Mouse (Mus musculus): ENCODE measurements around the gene Zfp9. TPM values are rescaled to one million over a fixed set of nuclear protein-coding genes. Genes with fewer than 3 reads are reported as not detected.

The Zfp9 gene
- polyA plus RNA-seq, 2 experiments = 1.1 to 1.7 TPM

GRCm38 (mm10) chr6:118454452-118454851, 24.7 kb downstream of the Zfp9 start:
- no peak for ATAC-seq (ENCODE audit: insufficient read depth)
- no peak for TF ChIP-seq EP300 (IDR thresholded peaks at IDR 0.05; ENCODE audit: low read depth)
- no peak for TF ChIP-seq CTCF (IDR thresholded peaks at IDR 0.05; ENCODE audit: low read depth)
- DNase-seq (ENCODE audit: low read depth in 3 of 3, low spot score in 3 of 3) = no peak
- no peak overlapping the region for H3K27ac ChIP-seq
- peaks cover 0 to 3% of the 10 kb centered on the region in 2 experiments; a peak in 2 of 4 replicates for H3K4me1 ChIP-seq (replicated peaks; ENCODE audit: control insufficient read depth in 2 of 2, insufficient read depth in 2 of 2, low read length in 1 of 2)
- H3K9me3 ChIP-seq (ENCODE audit: control insufficient read depth, low read length) = no peaks in the 10 kb centered on the region
- WGBS (ENCODE audit: insufficient replicate concordance) = 50% methylated on average over 8 of the region's 8 CpGs
- H3K36me3 ChIP-seq (replicated peaks; ENCODE audit: control insufficient read depth, insufficient read depth, low read depth) = no peaks in the 10 kb centered on the region
- H3K9ac ChIP-seq (replicated peaks) = peak overlapping the region; percentile 38
- peak overlapping the region; percentile 70 for H3K4me2 ChIP-seq (ENCODE audit: low read depth)
- peak overlapping the region; percentile 57 to 67 for H3K4me3 ChIP-seq (ENCODE audit: insufficient read depth in 1 of 2, low read depth in 2 of 2, low read length in 2 of 2)
- no peaks in the 10 kb centered on the region for H3K27me3 ChIP-seq (ENCODE audit: control insufficient read depth, insufficient read depth, low read length)

DNA sequence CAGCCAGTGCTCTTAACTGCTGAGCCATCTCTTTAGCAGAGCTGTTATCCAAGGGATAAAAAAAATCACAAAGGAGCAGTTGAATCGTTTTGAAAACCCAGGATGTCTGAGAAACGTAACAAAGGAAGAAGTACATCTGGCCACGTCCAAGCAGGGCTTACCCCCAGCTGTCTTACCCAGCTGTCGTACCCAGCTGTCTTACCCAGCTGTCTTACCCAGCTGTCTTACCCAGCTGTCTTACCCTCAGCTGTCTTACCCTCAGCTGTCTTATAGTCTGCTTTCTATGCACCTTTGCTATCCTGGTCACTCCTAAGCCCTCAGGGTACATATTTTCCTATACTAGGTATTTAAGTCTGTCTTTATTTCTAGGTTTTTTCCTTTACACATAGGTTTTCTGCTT, 47.6 kb downstream of the Zfp9 start:
- WGBS (ENCODE audit: insufficient replicate concordance) = 60% methylated on average over 4 of the region's 4 CpGs
- no peaks in the 10 kb centered on the region for H3K36me3 ChIP-seq (replicated peaks; ENCODE audit: control insufficient read depth, insufficient read depth, low read depth)
- H3K9ac ChIP-seq (replicated peaks) = no peak overlapping the region
- no peaks in the 10 kb centered on the region for H3K4me1 ChIP-seq (replicated peaks; ENCODE audit: control insufficient read depth in 2 of 2, insufficient read depth in 2 of 2, low read length in 1 of 2)
- no peak for TF ChIP-seq EP300 (IDR thresholded peaks at IDR 0.05; ENCODE audit: low read depth)
- TF ChIP-seq CTCF (IDR thresholded peaks at IDR 0.05; ENCODE audit: low read depth) = no peak
- no peak overlapping the region for H3K4me3 ChIP-seq (ENCODE audit: insufficient read depth in 1 of 2, low read depth in 2 of 2, low read length in 2 of 2)
- no peak overlapping the region for H3K4me2 ChIP-seq (ENCODE audit: low read depth)
- H3K27ac ChIP-seq = no peak overlapping the region
- DNase-seq (ENCODE audit: low read depth in 3 of 3, low spot score in 3 of 3) (no peak), ATAC-seq (ENCODE audit: insufficient read depth) (no peak)
- H3K27me3 ChIP-seq (ENCODE audit: control insufficient read depth, insufficient read depth, low read length) = no peaks in the 10 kb centered on the region
- no peaks in the 10 kb centered on the region for H3K9me3 ChIP-seq (ENCODE audit: control insufficient read depth, low read length)

- H3K27ac ChIP-seq = no peak overlapping the region
- no peak for DNase-seq (ENCODE audit: low read depth in 3 of 3, low spot score in 3 of 3)
- H3K27me3 ChIP-seq (ENCODE audit: control insufficient read depth, insufficient read depth, low read length) = no peaks in the 10 kb centered on the region
- H3K4me1 ChIP-seq (replicated peaks; ENCODE audit: control insufficient read depth in 2 of 2, insufficient read depth in 2 of 2, low read length in 1 of 2) = no peaks in the 10 kb centered on the region
- no peak overlapping the region for H3K4me2 ChIP-seq (ENCODE audit: low read depth)
- WGBS (ENCODE audit: insufficient replicate concordance) = 69% methylated on average over 1 of the region's 1 CpGs
- TF ChIP-seq CTCF (IDR thresholded peaks at IDR 0.05; ENCODE audit: low read depth) = no peak
- TF ChIP-seq EP300 (IDR thresholded peaks at IDR 0.05; ENCODE audit: low read depth) = no peak
- no peaks in the 10 kb centered on the region for H3K36me3 ChIP-seq (replicated peaks; ENCODE audit: control insufficient read depth, insufficient read depth, low read depth)
- H3K4me3 ChIP-seq (ENCODE audit: insufficient read depth in 1 of 2, low read depth in 2 of 2, low read length in 2 of 2) = no peak overlapping the region
- H3K9ac ChIP-seq (replicated peaks) = no peak overlapping the region
- H3K9me3 ChIP-seq (ENCODE audit: control insufficient read depth, low read length) = no peaks in the 10 kb centered on the region
- ATAC-seq (ENCODE audit: insufficient read depth) = no peak
Measured at GRCm38 (mm10) chr6:118426666-118427065, 52.5 kb downstream of the Zfp9 start.

GRCm38 (mm10) chr6:118419050-118419920, 59.8 kb downstream of the Zfp9 start, which contains the start of gene Bms1:
Gene Bms1, minus strand, starts transcription at chr6:118419474.
- peak within 1 kb of the TSS; percentile 88 for H3K9ac ChIP-seq (replicated peaks)
- no peaks in the 10 kb centered on the region for H3K9me3 ChIP-seq (ENCODE audit: control insufficient read depth, low read length)
- peak within 1 kb of the TSS; percentile 68 to 87 for H3K4me3 ChIP-seq (ENCODE audit: insufficient read depth in 1 of 2, low read depth in 2 of 2, low read length in 2 of 2)
- peaks cover 22% of the 10 kb centered on the region for H3K36me3 ChIP-seq (replicated peaks; ENCODE audit: control insufficient read depth, insufficient read depth, low read depth)
- TF ChIP-seq EP300 (IDR thresholded peaks at IDR 0.05; ENCODE audit: low read depth) = 0 out of 2 replicates have a peak, but pooled peaks have one; percentile 15
- peak; percentile 99 for TF ChIP-seq CTCF (IDR thresholded peaks at IDR 0.05; ENCODE audit: low read depth)
- H3K27me3 ChIP-seq (ENCODE audit: control insufficient read depth, insufficient read depth, low read length) = no peaks in the 10 kb centered on the region
- H3K27ac ChIP-seq = peak within 1 kb of the TSS; percentile 43
- peaks cover 3 to 8% of the 10 kb centered on the region in 2 experiments; a peak in 3 of 4 replicates for H3K4me1 ChIP-seq (replicated peaks; ENCODE audit: control insufficient read depth in 2 of 2, insufficient read depth in 2 of 2, low read length in 1 of 2)
- DNase-seq (ENCODE audit: low read depth in 3 of 3, low spot score in 3 of 3) (peak; percentile 89 to 92 (median 90)), ATAC-seq (ENCODE audit: insufficient read depth) (peak; percentile 97)
- peak within 1 kb of the TSS; percentile 72 for H3K4me2 ChIP-seq (ENCODE audit: low read depth)
- under 1% methylated on average over 66 of the region's 67 CpGs for WGBS (ENCODE audit: insufficient replicate concordance)

Small RNAs within 50 kb of the gene (microRNA-seq; reads per million reads assigned to microRNA genes)
- not detected for gene Gm25953

Other genes with a start within 250 kb of the Zfp9 start
- 5.0 and 10.7 TPM in 2 replicates for gene Bms1, start 59.8 kb downstream of the Zfp9 start, polyA plus RNA-seq (2012; rRNA removed)
- gene Bms1, start 59.8 kb downstream of the Zfp9 start, polyA plus RNA-seq (2014; fragmentation: Nextera tagmentation; extraction: Ambion mirVana) = 13.2 and 18.0 TPM in 2 replicates
- 0.45 and 0.54 TPM in 2 replicates for gene Zfp248, start 23.8 kb downstream of the Zfp9 start, polyA plus RNA-seq (2012; rRNA removed)
- 0.53 and 0.82 TPM in 2 replicates for gene Zfp248, start 23.8 kb downstream of the Zfp9 start, polyA plus RNA-seq (2014; fragmentation: Nextera tagmentation; extraction: Ambion mirVana)
- 3.0 and 5.7 TPM in 2 replicates for gene Ankrd26, start 82.9 kb upstream of the Zfp9 start, polyA plus RNA-seq (2012; rRNA removed)
- 5.3 and 6.8 TPM in 2 replicates for gene Ankrd26, start 82.9 kb upstream of the Zfp9 start, polyA plus RNA-seq (2014; fragmentation: Nextera tagmentation; extraction: Ambion mirVana)